Mouse (Mus musculus) megakaryocyte, embryonic 14.5 days (primary cell): ENCODE results near the gene Foxn3.

ENCODE experiments used
- FLI1 ChIP-seq: IDR thresholded peaks from 2 replicates; pipeline ENCODE4 v1.6.1; 2012; ENCODE audit warnings: low read length, inconsistent platforms, mixed read lengths
- GATA1 ChIP-seq: IDR thresholded peaks from 3 replicates; pipeline ENCODE4 v1.6.1; 2012; ENCODE audit warnings: mixed read lengths, low read length, inconsistent platforms, borderline replicate concordance

- no peak for TF ChIP-seq GATA1
- TF ChIP-seq FLI1, result no peak
Observed at GRCm38 (mm10) chr12:99248606-99249005, 314.8 kb downstream of the Foxn3 start.
